Mouse (Mus musculus) hindbrain, embryonic 13.5 days (tissue): ENCODE measurements around the gene Mroh8. TPM values are rescaled to one million over a fixed set of nuclear protein-coding genes. Genes with fewer than 3 reads are reported as not detected.

ENCODE experiments used
- polyA plus RNA-seq: library from polyadenylated mRNA; unstranded; fragments of >200 nt; fragmentation: Nextera tagmentation; extraction: Ambion mirVana; gene quantifications from 2 replicates; pipeline ENCODE4 v1.2.1, GENCODE M21; 2015

The Mroh8 gene
- polyA plus RNA-seq, 1 experiment from 2014 or later = 0.43 TPM

Other genes starting within 250 kb of the Mroh8 start
- gene Soga1, start 200.3 kb downstream of the Mroh8 start, polyA plus RNA-seq = 6.2 and 6.4 TPM in 2 replicates
- not detected in 2 replicates for gene Tldc2, start 192.5 kb downstream of the Mroh8 start, polyA plus RNA-seq
- gene Samhd1, start 144.3 kb downstream of the Mroh8 start, polyA plus RNA-seq = 11.6 and 11.9 TPM in 2 replicates
- 9.1 and 9.4 TPM in 2 replicates for gene Rbl1, start 75.0 kb downstream of the Mroh8 start, polyA plus RNA-seq
- gene Rpn2, start 532 bp downstream of the Mroh8 start, polyA plus RNA-seq = 203 and 208 TPM in 2 replicates
- gene Ghrh, start 68.0 kb upstream of the Mroh8 start, polyA plus RNA-seq = 0.48 and 1.1 TPM in 2 replicates
- gene Manbal, start 88.0 kb upstream of the Mroh8 start, polyA plus RNA-seq = 91.7 and 95.8 TPM in 2 replicates
- 31.3 and 31.8 TPM in 2 replicates for gene Src, start 138.9 kb upstream of the Mroh8 start, polyA plus RNA-seq